Comparison of ENCODE assay signal across 9 mouse cellular contexts in genomic region chr4:137770901-137771612, GRCm38 (mm10). TPM values are rescaled to one million over a fixed set of nuclear protein-coding genes. Genes with fewer than 3 reads are reported as not detected.
DNase-seq lines count a peak whose midpoint lies in the region; ATAC-seq lines count a peak whose summit lies in the region.
"Had no signal": no experiment of that assay in that cellular context is flagged by ENCODE, and none has a peak within 500 bp of the region (broad histone marks: within the 10 kb centered on the region; RNA-seq: fewer than 3 reads in every experiment).

No protein-coding gene starts in this region.

- DNase-seq in right cerebral cortex, postnatal 14 days: peak; percentile 28
- no peak for DNase-seq in right cerebral cortex, postnatal 4 days
- peak; percentile 65 for DNase-seq in gastrocnemius, postnatal 14 days
- DNase-seq in lung, adult 18-20 months: peak; percentile 52 to 67
- no peak for DNase-seq in B cell, adult 2 months
- DNase-seq in frontal cortex, postnatal 14 days (ENCODE audit: low spot score in 2 of 2): no peak
- DNase-seq: cerebellum, postnatal 10 days had no signal

- ATAC-seq in inflammation-experienced regulatory T-cells, adult 6 months: no peak

- intact Hi-C loops in gastrocnemius, postnatal 14 days (cut with DNase I; ENCODE audit: low total_unique reads): no loop called here

RNA-seq across cellular contexts. Expression of gene Alpl, which starts 25.1 kb away (rescaled TPM):
- 1 to 10 TPM; 4.3 to 7.0 TPM for total RNA-seq in gastrocnemius, postnatal 14 days (2021)
- polyA plus RNA-seq in inflammation-experienced regulatory T-cells, adult 6 months (2017; shearing (Covaris generic)): 1 to 10 TPM in 2 of 3 experiments, under 1 TPM in 1; 0.43 to 1.4 (median 1.4) TPM
- total RNA-seq: hematopoietic stem cell, adult 5-6 weeks had no signal

Comparison
In these comparisons a context has a peak if more than half of its experiments do, and no peak if none do; other contexts are left out.
1. DNase-seq: peak in right cerebral cortex, postnatal 14 days (single experiment), gastrocnemius, postnatal 14 days (single experiment) and lung, adult 18-20 months (2 of 2); none in right cerebral cortex, postnatal 4 days (single experiment), B cell, adult 2 months (0 of 2) and frontal cortex, postnatal 14 days (0 of 2).